Mouse (Mus musculus): Measurements from ENCODE around the gene Nfix. TPM values are rescaled to one million over a fixed set of nuclear protein-coding genes. Genes with fewer than 3 reads are reported as not detected.
A peak's percentile ranks its signal among the peaks of the same experiment; 100 is the strongest.

Nfix gene
- polyA plus RNA-seq, 2 experiments = 1.4 to 2.5 TPM

DNA sequence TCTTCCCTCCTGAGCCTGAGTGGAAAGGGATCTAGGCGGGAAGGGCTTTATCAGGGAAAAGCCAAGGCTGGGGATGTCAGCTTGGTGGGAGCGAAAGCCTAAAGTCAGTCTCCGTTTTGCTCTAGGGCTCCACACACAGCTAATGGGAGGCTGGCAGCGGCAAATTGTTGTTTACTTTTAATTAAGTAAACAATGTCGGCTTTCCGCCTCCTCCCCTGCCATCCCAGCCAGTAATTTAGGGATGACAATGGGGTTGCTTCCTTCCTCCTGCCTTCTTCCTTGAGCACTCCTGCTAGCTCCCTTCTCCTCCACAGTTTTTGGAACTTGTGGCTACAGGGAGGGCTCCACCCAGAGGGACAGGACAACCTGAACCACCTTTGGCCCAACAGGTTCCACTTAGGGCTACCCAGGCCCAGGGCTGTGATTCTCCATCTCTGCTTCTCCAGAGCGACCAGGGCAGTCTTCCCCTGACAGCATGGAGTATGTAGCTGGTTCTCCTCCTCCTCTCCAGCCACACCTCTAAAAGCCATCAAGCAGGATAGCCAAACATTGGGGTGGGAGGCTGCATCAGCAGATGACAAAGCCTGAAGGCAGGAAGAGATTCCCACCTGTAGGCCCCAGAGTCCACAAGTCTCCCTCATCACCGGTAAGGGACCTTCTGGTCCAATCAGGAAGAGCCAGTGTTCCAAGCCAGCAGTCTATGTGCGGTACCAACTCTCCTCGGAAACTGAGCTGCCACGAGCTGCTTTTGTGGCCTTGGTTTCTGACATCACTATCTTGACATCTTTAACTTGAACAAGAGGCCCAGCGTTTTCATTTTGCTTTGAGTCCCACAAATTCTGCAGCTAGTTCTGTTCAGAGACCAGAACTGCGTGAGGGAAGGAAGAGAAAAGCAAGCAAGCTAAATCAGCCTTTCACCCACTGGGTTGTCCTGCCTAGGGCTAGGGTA, 59.0 kb downstream of the Nfix start:
- Histone ChIP-seq H3K27ac (no peak overlapping the region), H3K27me3 (ENCODE audit: control insufficient read depth, insufficient read depth, low read length) (0 out of 2 replicates have a peak, but pooled peaks cover 3% of the 10 kb centered on the region)
- no peak for DNase-seq (ENCODE audit: low read depth in 3 of 3, low spot score in 3 of 3)

DNA sequence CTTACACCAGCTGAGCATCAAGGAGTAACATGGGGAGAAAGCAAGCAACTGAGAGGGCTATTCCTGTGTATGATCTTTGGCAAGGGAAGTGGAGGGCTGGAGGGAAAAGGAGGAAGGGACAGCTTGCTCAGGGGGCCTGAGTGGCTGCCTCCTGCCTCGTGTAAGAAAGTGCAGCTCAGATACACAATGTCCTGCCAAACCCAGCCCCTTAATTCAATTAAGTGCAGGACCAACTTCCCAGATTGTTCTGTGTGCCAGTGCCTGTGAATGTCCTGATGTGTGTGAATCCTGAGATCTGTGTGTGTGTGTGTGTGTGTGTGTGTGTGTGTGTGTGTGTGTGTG, 60.8 kb downstream of the Nfix start:
- H3K4me1 ChIP-seq (replicated peaks; ENCODE audit: control insufficient read depth in 2 of 2, insufficient read depth in 2 of 2, low read length in 1 of 2) = peaks cover 0 to 14% of the 10 kb centered on the region in 2 experiments
- no peaks in the 10 kb centered on the region for H3K36me3 ChIP-seq (replicated peaks; ENCODE audit: control insufficient read depth, insufficient read depth, low read depth)
- no peak overlapping the region for H3K4me2 ChIP-seq (ENCODE audit: low read depth)
- H3K9me3 ChIP-seq (ENCODE audit: control insufficient read depth, low read length) = no peaks in the 10 kb centered on the region
- 0 out of 2 replicates have a peak, but pooled peaks cover 3% of the 10 kb centered on the region for H3K27me3 ChIP-seq (ENCODE audit: control insufficient read depth, insufficient read depth, low read length)
- ATAC-seq (ENCODE audit: insufficient read depth) (no peak), DNase-seq (ENCODE audit: low read depth in 3 of 3, low spot score in 3 of 3) (no peak)
- no peak overlapping the region for H3K27ac ChIP-seq
- no peak overlapping the region for H3K4me3 ChIP-seq (ENCODE audit: insufficient read depth in 1 of 2, low read depth in 2 of 2, low read length in 2 of 2)
- no peak overlapping the region for H3K9ac ChIP-seq (replicated peaks)
- WGBS (ENCODE audit: insufficient replicate concordance) = 37% methylated on average over 1 of the region's 1 CpGs
- no peak for TF ChIP-seq EP300 (IDR thresholded peaks at IDR 0.05; ENCODE audit: low read depth)
- TF ChIP-seq CTCF (IDR thresholded peaks at IDR 0.05; ENCODE audit: low read depth) = no peak

More for the DNA sequence above, 59.0 kb downstream of the Nfix start:
- Histone ChIP-seq H3K4me3 (ENCODE audit: insufficient read depth in 1 of 2, low read depth in 2 of 2, low read length in 2 of 2) (no peak overlapping the region), H3K9ac (replicated peaks) (no peak overlapping the region), H3K9me3 (ENCODE audit: control insufficient read depth, low read length) (no peaks in the 10 kb centered on the region), H3K4me1 (replicated peaks; ENCODE audit: control insufficient read depth in 2 of 2, insufficient read depth in 2 of 2, low read length in 1 of 2) (peaks cover 0 to 22% of the 10 kb centered on the region in 2 experiments), H3K4me2 (ENCODE audit: low read depth) (no peak overlapping the region), H3K36me3 (replicated peaks; ENCODE audit: control insufficient read depth, insufficient read depth, low read depth) (no peaks in the 10 kb centered on the region)
- no peak for TF ChIP-seq CTCF (IDR thresholded peaks at IDR 0.05; ENCODE audit: low read depth)
- TF ChIP-seq EP300 (IDR thresholded peaks at IDR 0.05; ENCODE audit: low read depth) = no peak
- WGBS (ENCODE audit: insufficient replicate concordance) = 58% methylated on average over 13 of the region's 13 CpGs
- ATAC-seq (ENCODE audit: insufficient read depth) = no peak

DNA sequence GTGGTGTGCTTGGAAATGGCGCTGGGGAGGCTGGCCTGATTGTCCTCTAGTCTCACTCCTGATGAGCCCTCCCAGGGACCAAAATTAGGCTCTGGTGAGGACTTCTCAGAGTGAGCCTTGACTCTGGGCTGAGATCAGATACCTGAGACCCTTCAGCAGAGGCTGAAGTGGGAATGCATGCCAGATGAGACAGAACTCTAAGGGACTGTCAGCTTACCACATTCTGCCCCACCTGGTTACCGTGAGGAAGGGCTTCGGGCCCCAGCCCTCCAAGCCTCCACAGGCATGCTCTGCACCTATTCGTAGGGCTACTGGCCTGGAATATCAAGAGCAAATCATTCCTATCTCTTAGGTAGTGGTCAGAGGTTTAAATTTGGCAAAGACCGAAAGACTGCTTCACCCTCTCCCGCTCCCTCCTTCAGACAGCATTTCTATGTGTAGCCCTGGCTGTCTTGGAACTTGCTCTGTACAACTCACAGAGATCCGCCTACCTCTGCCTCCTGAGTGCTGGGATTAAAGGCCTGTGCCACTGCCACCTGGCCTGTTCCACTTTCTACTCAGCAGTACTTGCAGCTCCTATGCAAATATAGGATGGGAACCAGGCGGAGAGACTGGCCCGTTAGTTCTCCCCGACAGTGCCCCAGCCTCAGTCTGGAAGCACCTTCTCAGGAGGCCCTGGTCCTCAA, 61.3 kb downstream of the Nfix start:
- H3K36me3 ChIP-seq (replicated peaks; ENCODE audit: control insufficient read depth, insufficient read depth, low read depth) = no peaks in the 10 kb centered on the region
- 0 out of 2 replicates have a peak, but pooled peaks cover 3% of the 10 kb centered on the region for H3K27me3 ChIP-seq (ENCODE audit: control insufficient read depth, insufficient read depth, low read length)

DNA sequence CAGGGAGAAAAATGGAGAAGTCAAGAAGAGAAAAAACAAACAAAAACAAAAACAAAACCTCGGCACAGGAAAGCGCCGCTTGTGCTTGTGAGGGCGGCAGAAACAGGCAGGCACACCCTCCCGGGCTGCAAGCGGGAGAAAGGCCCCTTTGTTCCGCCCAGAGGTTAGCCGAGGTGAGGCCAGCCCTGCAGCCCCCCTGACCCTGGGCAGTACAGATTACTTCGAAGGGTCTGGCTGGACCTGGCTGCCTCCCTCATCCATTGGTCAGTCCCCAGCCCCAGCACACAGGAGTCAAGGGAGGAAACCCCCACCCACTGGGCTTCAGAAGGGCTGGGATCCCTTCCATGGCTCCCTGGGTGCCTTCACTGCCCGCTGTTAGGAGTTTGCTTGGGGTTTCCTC, 61.9 kb downstream of the Nfix start:
- DNase-seq (ENCODE audit: low read depth in 3 of 3, low spot score in 3 of 3) (no peak), ATAC-seq (ENCODE audit: insufficient read depth) (no peak)
- Histone ChIP-seq H3K27me3 (ENCODE audit: control insufficient read depth, insufficient read depth, low read length) (0 out of 2 replicates have a peak, but pooled peaks cover 3% of the 10 kb centered on the region), H3K4me1 (replicated peaks; ENCODE audit: control insufficient read depth in 2 of 2, insufficient read depth in 2 of 2, low read length in 1 of 2) (peaks cover 0 to 11% of the 10 kb centered on the region in 2 experiments; a peak in 3 of 4 replicates), H3K4me2 (ENCODE audit: low read depth) (peak overlapping the region; percentile 51), H3K9me3 (ENCODE audit: control insufficient read depth, low read length) (no peaks in the 10 kb centered on the region), H3K36me3 (replicated peaks; ENCODE audit: control insufficient read depth, insufficient read depth, low read depth) (no peaks in the 10 kb centered on the region), H3K9ac (replicated peaks) (peak overlapping the region; percentile 39; the same call in 1 of the 2 replicates), H3K27ac (no peak overlapping the region), H3K4me3 (ENCODE audit: insufficient read depth in 1 of 2, low read depth in 2 of 2, low read length in 2 of 2) (no peak overlapping the region)
- 25% methylated on average over 10 of the region's 10 CpGs for WGBS (ENCODE audit: insufficient replicate concordance)
- TF ChIP-seq CTCF (IDR thresholded peaks at IDR 0.05; ENCODE audit: low read depth) = no peak
- no peak for TF ChIP-seq EP300 (IDR thresholded peaks at IDR 0.05; ENCODE audit: low read depth)

More for the DNA sequence above, 61.3 kb downstream of the Nfix start:
- Histone ChIP-seq H3K4me1 (replicated peaks; ENCODE audit: control insufficient read depth in 2 of 2, insufficient read depth in 2 of 2, low read length in 1 of 2) (peaks cover 0 to 14% of the 10 kb centered on the region in 2 experiments), H3K4me3 (ENCODE audit: insufficient read depth in 1 of 2, low read depth in 2 of 2, low read length in 2 of 2) (no peak overlapping the region), H3K9ac (replicated peaks) (no peak overlapping the region), H3K9me3 (ENCODE audit: control insufficient read depth, low read length) (no peaks in the 10 kb centered on the region), H3K27ac (no peak overlapping the region), H3K4me2 (ENCODE audit: low read depth) (no peak overlapping the region)
- TF ChIP-seq CTCF (IDR thresholded peaks at IDR 0.05; ENCODE audit: low read depth) = no peak
- TF ChIP-seq EP300 (IDR thresholded peaks at IDR 0.05; ENCODE audit: low read depth) = no peak
- ATAC-seq (ENCODE audit: insufficient read depth) = no peak
- no peak for DNase-seq (ENCODE audit: low read depth in 3 of 3, low spot score in 3 of 3)
- WGBS (ENCODE audit: insufficient replicate concordance) = 69% methylated on average over 10 of the region's 10 CpGs

DNA sequence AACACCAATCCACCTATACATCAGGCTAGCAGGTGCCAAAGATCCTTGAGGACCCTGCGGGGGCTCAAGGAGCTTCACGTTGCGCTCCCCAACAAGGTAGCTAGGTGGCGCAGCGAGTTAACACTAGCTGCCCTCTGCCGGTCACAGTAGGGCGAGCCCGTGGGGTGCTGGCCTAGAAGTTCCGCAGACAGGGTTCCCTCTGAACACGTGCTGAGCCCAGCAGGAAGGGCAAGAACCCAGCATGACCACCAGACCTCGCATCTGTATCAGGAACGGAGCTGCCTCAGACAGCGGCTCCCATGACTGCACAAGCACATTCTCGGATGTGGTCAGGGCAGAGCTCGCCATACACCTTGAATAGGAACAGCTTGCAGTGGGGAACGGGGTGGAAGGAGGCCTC, 62.5 kb downstream of the Nfix start:
- Histone ChIP-seq H3K4me1 (replicated peaks; ENCODE audit: control insufficient read depth in 2 of 2, insufficient read depth in 2 of 2, low read length in 1 of 2) (peaks cover 0 to 7% of the 10 kb centered on the region in 2 experiments), H3K36me3 (replicated peaks; ENCODE audit: control insufficient read depth, insufficient read depth, low read depth) (no peaks in the 10 kb centered on the region), H3K9me3 (ENCODE audit: control insufficient read depth, low read length) (no peaks in the 10 kb centered on the region), H3K4me2 (ENCODE audit: low read depth) (peak overlapping the region; percentile 51), H3K27me3 (ENCODE audit: control insufficient read depth, insufficient read depth, low read length) (0 out of 2 replicates have a peak, but pooled peaks cover 3% of the 10 kb centered on the region), H3K9ac (replicated peaks) (peak overlapping the region; percentile 39), H3K27ac (no peak overlapping the region), H3K4me3 (ENCODE audit: insufficient read depth in 1 of 2, low read depth in 2 of 2, low read length in 2 of 2) (peak overlapping the region in 1 of 2 experiments; percentile 32; a peak in 1 of 4 replicates)
- 5% methylated on average over 16 of the region's 16 CpGs for WGBS (ENCODE audit: insufficient replicate concordance)
- peak; percentile 68 for ATAC-seq (ENCODE audit: insufficient read depth)
- TF ChIP-seq EP300 (IDR thresholded peaks at IDR 0.05; ENCODE audit: low read depth) (no peak), CTCF (IDR thresholded peaks at IDR 0.05; ENCODE audit: low read depth) (peak; percentile 100)
- peak; percentile 69 to 72 (median 70) for DNase-seq (ENCODE audit: low read depth in 3 of 3, low spot score in 3 of 3)

Measured in liver, embryonic 14.5 days (tissue).